Mouse (Mus musculus): ENCODE results near the gene Zfand3. TPM values are rescaled to one million over a fixed set of nuclear protein-coding genes. Genes with fewer than 3 reads are reported as not detected.
A peak's percentile ranks its signal among the peaks of the same experiment; 100 is the strongest.

Gene Zfand3
- 151 and 158 TPM in 2 replicates for polyA plus RNA-seq (2011; ENCODE audit: insufficient read length, low read depth, missing spikeins)

DNA sequence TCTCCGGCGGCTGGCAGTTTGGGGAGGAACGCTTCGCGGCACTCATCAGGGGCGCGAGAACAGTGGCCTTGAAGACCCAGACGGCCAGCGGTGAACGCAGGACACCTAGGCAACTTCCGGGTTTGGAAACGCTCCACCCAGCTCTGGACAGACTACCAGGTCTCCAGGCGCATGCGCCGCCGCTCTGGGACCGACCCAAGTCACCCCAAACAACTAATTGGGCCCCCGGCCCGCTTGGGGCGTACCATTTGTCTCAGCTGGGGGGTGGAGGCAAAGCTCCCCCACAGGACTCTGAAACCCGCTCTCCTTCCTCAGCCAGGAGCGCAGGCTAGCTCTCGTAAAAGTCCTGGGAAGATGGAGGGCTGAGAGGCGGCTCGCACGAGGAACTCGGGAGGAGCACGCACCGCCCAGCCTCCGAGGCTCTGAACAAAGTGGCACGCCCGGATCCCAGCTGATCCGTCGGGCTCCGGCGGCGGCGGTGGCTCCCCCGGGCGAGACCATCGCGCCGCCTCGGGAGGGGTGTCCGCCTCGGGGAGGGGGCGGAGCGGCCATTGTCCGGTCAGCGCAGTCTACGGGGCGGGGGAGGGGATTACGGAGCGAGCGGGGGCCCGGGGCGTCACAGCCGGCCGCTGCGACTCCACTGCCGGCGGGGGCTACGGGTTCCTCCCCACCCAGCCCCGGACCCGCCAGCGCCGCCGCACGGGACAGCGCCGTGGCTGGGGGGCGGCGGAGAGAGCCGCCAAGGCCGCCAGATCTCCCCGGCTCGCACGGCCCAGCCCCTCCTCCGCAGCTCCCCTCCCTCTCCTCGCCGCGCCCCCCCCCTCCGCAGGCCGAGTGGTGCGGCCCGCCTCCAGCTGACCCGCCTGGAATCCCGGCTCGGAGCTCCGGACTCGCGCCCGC, at the start of gene Zfand3:
Zfand3 (plus strand) TSS at position 531 of the 900 bp plus-strand sequence.
- Histone ChIP-seq H3K4me1 (ENCODE audit: control insufficient read depth, insufficient read depth, low read length) (peaks cover 14% of the 10 kb centered on the region), H3K27ac (ENCODE audit: insufficient read depth, low read length) (peak within 1 kb of the TSS; percentile 99), H3K4me3 (ENCODE audit: insufficient read depth, low read length) (peak within 1 kb of the TSS; percentile 75)
- TF ChIP-seq CTCF (IDR thresholded peaks at IDR 0.05; ENCODE audit: borderline replicate concordance, insufficient read depth, low read length) (no peak), POLR2A (IDR thresholded peaks at IDR 0.05; ENCODE audit: low read depth, low read length) (peak; percentile 87)

DNA sequence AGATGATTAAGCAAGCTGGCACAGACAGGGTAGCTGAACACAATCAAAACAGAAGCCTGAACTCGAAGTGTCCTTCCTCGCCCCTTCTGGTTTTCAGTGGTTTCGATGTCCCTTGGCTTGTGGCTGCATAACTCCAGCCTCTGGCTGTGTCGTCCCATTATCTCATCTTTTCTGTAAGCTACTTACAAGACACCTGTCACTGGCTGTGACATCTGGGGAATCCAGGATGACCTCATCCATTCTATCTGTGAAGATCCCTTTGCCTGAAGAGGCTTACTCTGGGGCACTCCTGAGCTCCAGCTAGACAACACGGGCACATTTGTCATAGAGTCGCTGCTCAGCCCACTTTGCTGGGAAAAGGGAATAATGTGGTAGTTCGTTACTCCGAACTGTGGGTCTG, 48.7 kb upstream of the Zfand3 start:
- H3K27ac ChIP-seq (ENCODE audit: insufficient read depth, low read length), result no peak overlapping the region
- H3K4me1 ChIP-seq (ENCODE audit: control insufficient read depth, insufficient read depth, low read length), result no peaks in the 10 kb centered on the region
- no peak for TF ChIP-seq CTCF (IDR thresholded peaks at IDR 0.05; ENCODE audit: borderline replicate concordance, insufficient read depth, low read length)
- no peak for TF ChIP-seq POLR2A (IDR thresholded peaks at IDR 0.05; ENCODE audit: low read depth, low read length)
- H3K4me3 ChIP-seq (ENCODE audit: insufficient read depth, low read length), result no peak overlapping the region

DNA sequence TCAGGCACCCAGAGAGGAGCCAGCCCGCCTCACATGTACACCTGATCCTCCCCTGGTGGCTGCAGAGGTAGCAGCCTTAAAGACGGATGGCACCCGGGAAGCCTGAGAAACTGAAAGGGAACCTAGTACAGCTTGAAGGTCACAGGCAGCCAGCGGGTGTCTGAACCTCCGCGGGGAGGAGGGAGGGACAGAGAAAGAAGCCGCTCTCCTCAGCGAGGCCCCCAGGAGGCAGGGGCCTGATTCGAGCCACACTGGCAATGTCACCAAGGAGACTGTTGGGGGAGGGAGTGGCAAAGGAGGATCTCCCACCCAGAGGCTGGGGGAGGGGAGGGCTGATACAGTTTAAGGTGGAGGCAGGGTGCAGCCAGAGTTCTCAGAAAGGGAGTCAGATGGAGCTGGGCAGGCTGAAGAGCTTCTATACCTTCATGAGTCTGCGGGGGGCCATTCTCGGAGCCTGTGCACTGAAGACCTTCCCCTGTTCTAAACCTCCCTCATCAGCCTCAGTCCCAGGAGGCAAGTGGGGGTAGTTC, 40.7 kb upstream of the Zfand3 start:
- H3K27ac ChIP-seq (ENCODE audit: insufficient read depth, low read length), result no peak overlapping the region
- H3K4me3 ChIP-seq (ENCODE audit: insufficient read depth, low read length), result no peak overlapping the region
- TF ChIP-seq CTCF (IDR thresholded peaks at IDR 0.05; ENCODE audit: borderline replicate concordance, insufficient read depth, low read length), result no peak
- no peak for TF ChIP-seq POLR2A (IDR thresholded peaks at IDR 0.05; ENCODE audit: low read depth, low read length)
- no peaks in the 10 kb centered on the region for H3K4me1 ChIP-seq (ENCODE audit: control insufficient read depth, insufficient read depth, low read length)

DNA sequence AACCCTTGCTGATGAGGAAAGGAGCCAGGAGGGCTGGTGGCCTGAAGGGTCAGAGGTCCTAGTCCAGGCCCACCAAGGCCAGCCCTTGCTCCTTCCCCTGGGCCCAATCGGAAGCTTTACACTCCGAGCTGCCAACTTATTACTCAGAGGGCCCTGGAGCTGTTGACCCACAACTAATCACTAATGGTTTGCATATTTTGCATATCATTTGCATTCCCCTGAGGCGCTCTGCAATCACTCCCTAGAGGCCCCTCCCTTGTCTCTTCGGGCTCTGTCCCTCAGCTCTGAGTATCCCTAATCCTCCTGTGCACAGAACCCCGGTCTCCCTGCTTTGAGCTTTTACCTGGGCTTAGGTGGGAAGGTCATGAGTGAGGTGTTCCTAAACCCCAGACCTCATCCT, 39.0 kb upstream of the Zfand3 start:
- no peaks in the 10 kb centered on the region for H3K4me1 ChIP-seq (ENCODE audit: control insufficient read depth, insufficient read depth, low read length)
- H3K4me3 ChIP-seq (ENCODE audit: insufficient read depth, low read length), result no peak overlapping the region
- no peak for TF ChIP-seq POLR2A (IDR thresholded peaks at IDR 0.05; ENCODE audit: low read depth, low read length)
- no peak for TF ChIP-seq CTCF (IDR thresholded peaks at IDR 0.05; ENCODE audit: borderline replicate concordance, insufficient read depth, low read length)
- H3K27ac ChIP-seq (ENCODE audit: insufficient read depth, low read length), result no peak overlapping the region

DNA sequence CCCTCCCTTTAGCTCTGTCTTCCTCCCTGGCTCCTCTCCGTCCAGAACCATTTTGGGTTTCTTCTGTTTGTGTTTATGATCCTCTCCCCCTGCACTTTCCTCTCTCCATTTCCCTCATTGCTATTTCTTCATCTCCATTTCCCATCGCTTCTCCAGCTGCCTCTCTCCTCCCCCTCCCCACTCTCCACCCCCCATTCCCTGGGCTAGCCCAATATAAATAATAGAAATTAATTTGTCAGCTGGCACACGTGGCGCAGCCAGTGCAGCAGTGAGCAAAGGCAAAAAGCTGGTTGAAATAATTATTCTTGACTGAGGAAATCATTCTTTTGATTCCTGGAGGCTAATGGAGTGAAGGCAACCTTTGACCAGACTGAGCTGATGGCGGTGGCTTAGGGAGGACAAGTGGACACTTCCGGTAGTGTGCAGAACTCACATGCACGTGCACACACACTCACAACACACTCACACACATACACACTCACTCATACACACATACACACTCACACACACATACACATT, 34.4 kb upstream of the Zfand3 start, which contains the start of gene Mdga1:
Mdga1 (minus strand) TSS at position 51 of the 519 bp plus-strand sequence.
- no peak for TF ChIP-seq CTCF (IDR thresholded peaks at IDR 0.05; ENCODE audit: borderline replicate concordance, insufficient read depth, low read length)
- TF ChIP-seq POLR2A (IDR thresholded peaks at IDR 0.05; ENCODE audit: low read depth, low read length), result no peak
- H3K4me1 ChIP-seq (ENCODE audit: control insufficient read depth, insufficient read depth, low read length), result no peaks in the 10 kb centered on the region
- H3K4me3 ChIP-seq (ENCODE audit: insufficient read depth, low read length), result no peak within 1 kb of the TSS
- no peak within 1 kb of the TSS for H3K27ac ChIP-seq (ENCODE audit: insufficient read depth, low read length)

DNA sequence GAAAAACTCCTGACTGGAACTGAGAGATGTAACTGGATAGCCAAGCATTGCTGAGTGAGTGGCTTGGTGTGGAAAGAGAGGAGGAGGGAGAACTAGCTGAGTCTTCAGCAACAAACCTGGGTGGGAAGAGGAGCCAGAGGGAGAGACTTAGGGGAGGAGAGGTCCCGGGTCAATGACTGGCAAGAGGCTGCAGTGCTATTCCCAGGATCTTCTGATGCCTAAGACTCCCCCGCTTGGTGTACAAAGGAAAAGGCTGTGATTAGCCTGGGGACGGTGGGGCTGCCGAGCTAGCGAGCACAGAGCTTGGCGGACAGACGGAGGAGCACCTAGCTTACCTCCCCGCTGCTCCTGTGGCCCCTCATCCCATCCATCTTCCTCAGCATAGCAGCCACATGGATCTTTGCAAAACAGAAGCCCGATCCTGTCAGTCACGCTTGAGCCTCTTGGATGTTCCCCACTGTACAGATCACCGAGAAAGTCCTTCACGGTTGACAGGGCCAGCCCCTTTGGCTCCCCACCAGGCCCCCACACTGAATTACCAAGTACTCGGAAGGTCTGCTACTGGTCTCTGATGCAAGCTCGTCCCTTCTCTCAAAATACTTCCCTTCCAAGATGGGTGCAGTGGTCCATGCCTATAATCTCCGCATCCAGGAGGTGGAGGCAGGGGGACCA, 32.6 kb upstream of the Zfand3 start:
- Histone ChIP-seq H3K4me1 (ENCODE audit: control insufficient read depth, insufficient read depth, low read length) (no peaks in the 10 kb centered on the region), H3K4me3 (ENCODE audit: insufficient read depth, low read length) (no peak overlapping the region), H3K27ac (ENCODE audit: insufficient read depth, low read length) (no peak overlapping the region)
- no peak for TF ChIP-seq POLR2A (IDR thresholded peaks at IDR 0.05; ENCODE audit: low read depth, low read length)
- no peak for TF ChIP-seq CTCF (IDR thresholded peaks at IDR 0.05; ENCODE audit: borderline replicate concordance, insufficient read depth, low read length)

DNA sequence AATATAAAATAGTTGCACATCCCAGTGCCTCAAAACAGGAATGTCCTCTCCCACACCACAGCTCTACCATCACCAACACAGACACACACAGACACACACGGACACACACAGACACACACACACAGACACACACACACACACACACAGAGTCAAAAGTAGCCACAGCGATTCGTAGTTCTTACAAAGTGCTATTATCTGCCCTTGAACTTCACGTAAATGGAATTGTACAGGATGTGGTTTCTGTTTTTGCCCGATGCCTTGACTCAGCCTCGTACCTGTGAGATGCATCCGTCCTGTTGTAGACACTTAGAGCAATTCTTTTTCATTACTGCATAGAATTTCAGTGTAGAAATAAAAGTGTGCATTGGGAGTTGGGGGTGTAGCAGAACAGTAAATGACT, 31.3 kb upstream of the Zfand3 start:
- Histone ChIP-seq H3K4me3 (ENCODE audit: insufficient read depth, low read length) (no peak overlapping the region), H3K4me1 (ENCODE audit: control insufficient read depth, insufficient read depth, low read length) (no peaks in the 10 kb centered on the region), H3K27ac (ENCODE audit: insufficient read depth, low read length) (no peak overlapping the region)
- TF ChIP-seq POLR2A (IDR thresholded peaks at IDR 0.05; ENCODE audit: low read depth, low read length) (no peak), CTCF (IDR thresholded peaks at IDR 0.05; ENCODE audit: borderline replicate concordance, insufficient read depth, low read length) (no peak)

DNA sequence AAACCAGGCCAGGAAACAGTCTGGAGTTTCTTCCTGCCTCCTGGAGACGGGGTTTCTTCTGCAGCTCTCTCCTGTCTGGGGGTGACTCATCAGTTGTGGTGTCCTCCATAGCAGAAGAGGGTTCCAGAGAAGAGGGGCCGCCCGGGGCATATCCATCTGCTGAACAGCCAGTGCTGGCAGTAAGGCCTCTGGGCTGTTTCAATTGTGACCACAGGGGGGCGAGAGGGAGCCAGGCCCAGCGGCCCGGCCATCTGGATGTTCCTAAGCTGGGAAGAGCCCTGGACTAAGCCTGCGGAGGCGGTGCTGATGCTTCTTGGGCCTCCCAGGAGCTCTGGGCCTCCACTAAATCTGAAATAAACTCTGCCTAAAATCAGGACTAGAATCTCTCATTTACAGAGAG, 28.8 kb upstream of the Zfand3 start:
- Histone ChIP-seq H3K4me1 (ENCODE audit: control insufficient read depth, insufficient read depth, low read length) (peaks cover 5% of the 10 kb centered on the region; the same call in 1 of the 2 replicates), H3K4me3 (ENCODE audit: insufficient read depth, low read length) (no peak overlapping the region), H3K27ac (ENCODE audit: insufficient read depth, low read length) (no peak overlapping the region)
- no peak for TF ChIP-seq POLR2A (IDR thresholded peaks at IDR 0.05; ENCODE audit: low read depth, low read length)
- peak; percentile 47; the same call in 1 of the 2 replicates for TF ChIP-seq CTCF (IDR thresholded peaks at IDR 0.05; ENCODE audit: borderline replicate concordance, insufficient read depth, low read length)

DNA sequence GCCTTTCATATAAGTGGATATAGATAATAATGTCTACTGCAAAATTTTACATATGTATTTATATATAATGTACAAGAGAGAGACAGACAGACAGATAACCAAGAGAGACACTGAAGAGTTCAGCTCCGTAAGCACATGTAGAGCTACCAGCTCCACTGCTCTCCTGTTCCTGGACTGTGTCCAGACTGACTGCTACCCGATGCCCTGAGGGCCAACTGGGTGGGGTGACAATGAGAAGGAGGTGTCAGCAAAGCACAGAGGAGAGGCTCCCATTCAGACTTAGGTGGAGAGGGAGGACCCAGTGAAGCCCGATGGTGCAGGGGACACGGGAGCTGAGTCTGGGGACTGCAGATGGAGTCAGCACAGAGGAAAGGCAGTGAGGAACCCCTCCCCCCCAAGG, 25.5 kb upstream of the Zfand3 start:
- H3K27ac ChIP-seq (ENCODE audit: insufficient read depth, low read length), result no peak overlapping the region
- peaks cover 5% of the 10 kb centered on the region; the same call in 1 of the 2 replicates for H3K4me1 ChIP-seq (ENCODE audit: control insufficient read depth, insufficient read depth, low read length)
- no peak overlapping the region for H3K4me3 ChIP-seq (ENCODE audit: insufficient read depth, low read length)
- no peak for TF ChIP-seq POLR2A (IDR thresholded peaks at IDR 0.05; ENCODE audit: low read depth, low read length)
- TF ChIP-seq CTCF (IDR thresholded peaks at IDR 0.05; ENCODE audit: borderline replicate concordance, insufficient read depth, low read length), result no peak
